Mouse (Mus musculus): ENCODE measurements around the gene Lin7a. TPM values are rescaled to one million over a fixed set of nuclear protein-coding genes. Genes with fewer than 3 reads are reported as not detected.

Lin7a gene
- polyA plus RNA-seq, 1 experiment from 2014 or later, result 37.0 TPM

DNA sequence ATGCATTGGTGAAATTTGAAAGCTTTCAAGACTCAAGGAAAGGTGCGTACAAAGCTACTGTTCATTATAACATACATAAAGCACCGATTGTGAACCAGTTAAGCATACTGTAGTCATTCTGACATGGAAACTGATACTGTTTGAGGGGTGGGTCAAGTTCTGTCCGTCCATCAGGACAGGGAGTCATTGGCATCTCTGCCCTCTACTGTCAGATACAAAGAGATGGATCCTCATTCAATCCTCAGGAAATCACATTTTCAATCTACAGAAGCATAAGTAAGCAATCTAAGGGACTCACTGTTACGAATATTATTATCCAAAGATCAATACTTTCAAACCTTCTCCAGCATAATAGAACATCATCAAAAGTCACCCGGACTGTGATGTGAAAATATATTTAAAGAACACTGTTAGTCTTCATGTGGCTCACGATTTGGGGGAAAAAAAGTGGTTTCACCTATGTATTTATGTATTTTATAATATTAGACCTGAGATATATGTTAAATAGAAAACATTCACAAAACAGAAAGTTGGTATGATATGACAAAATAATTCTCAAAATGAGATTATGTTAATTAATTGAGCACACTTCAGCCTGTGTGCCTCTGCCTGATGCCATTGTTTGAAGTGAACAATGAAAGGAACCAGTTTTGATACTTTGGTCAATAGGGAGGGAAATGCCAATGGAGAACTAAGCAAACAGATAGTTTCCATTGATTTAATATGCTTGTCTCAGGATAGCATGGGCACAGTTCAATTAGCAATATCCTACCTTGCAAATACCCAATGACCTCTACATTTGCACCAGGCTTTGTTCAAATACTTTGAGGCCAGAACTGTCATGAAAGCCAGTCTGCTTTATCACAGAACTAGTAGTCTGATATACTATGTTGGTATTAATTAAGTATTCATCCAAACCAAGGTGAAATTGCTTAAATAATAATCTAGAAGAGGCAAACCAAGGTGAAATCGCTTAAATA, 36.8 kb upstream of the Lin7a start:
- no peak overlapping the region for H3K27ac ChIP-seq (replicated peaks; ENCODE audit: low read depth, low read length)
- no peaks in the 10 kb centered on the region for H3K4me1 ChIP-seq (ENCODE audit: control insufficient read depth, insufficient read depth, low read length)
- DNase-seq, result no peak
- no peak overlapping the region for H3K4me2 ChIP-seq (ENCODE audit: low read length)
- H3K4me3 ChIP-seq (replicated peaks; ENCODE audit: low read depth, low read length), result no peak overlapping the region
- H3K9ac ChIP-seq (replicated peaks; ENCODE audit: low read length), result no peak overlapping the region
- no peaks in the 10 kb centered on the region for H3K36me3 ChIP-seq (ENCODE audit: control insufficient read depth, insufficient read depth, low read length)
- H3K9me3 ChIP-seq (ENCODE audit: control insufficient read depth, low read length), result no peaks in the 10 kb centered on the region
- H3K27me3 ChIP-seq (ENCODE audit: control insufficient read depth, insufficient read depth, low read length), result no peaks in the 10 kb centered on the region
- ATAC-seq (ENCODE audit: low FRiP score, low TSS enrichment), result no peak
- WGBS, result 82% methylated on average over 7 of the region's 7 CpGs

DNA sequence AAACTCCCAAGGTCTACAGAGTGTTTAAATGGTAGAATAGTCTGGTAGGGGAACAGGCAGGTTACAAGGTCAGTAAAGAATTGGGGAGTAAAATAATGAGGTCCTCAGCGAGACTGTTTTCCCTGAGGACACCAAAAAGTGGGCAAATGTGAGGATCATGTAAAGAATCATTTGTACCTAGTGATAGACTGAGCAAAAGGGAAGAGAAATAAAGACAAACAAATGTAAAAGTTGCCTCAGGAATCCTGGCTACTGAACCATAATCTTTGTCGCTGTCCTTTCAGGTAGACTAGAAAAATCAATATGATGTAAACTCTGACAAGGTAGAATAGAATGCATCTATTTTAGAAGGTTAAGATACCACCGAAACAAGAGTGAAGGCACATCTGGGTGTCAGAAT, 36.0 kb upstream of the Lin7a start:
- Histone ChIP-seq H3K4me1 (ENCODE audit: control insufficient read depth, insufficient read depth, low read length) (no peaks in the 10 kb centered on the region), H3K36me3 (ENCODE audit: control insufficient read depth, insufficient read depth, low read length) (no peaks in the 10 kb centered on the region), H3K27me3 (ENCODE audit: control insufficient read depth, insufficient read depth, low read length) (no peaks in the 10 kb centered on the region), H3K9ac (replicated peaks; ENCODE audit: low read length) (no peak overlapping the region), H3K27ac (replicated peaks; ENCODE audit: low read depth, low read length) (no peak overlapping the region), H3K4me2 (ENCODE audit: low read length) (no peak overlapping the region), H3K4me3 (replicated peaks; ENCODE audit: low read depth, low read length) (no peak overlapping the region), H3K9me3 (ENCODE audit: control insufficient read depth, low read length) (no peaks in the 10 kb centered on the region)
- DNase-seq, result no peak
- WGBS, result 87% methylated on average over 3 of the region's 3 CpGs
- ATAC-seq (ENCODE audit: low FRiP score, low TSS enrichment), result no peak

DNA sequence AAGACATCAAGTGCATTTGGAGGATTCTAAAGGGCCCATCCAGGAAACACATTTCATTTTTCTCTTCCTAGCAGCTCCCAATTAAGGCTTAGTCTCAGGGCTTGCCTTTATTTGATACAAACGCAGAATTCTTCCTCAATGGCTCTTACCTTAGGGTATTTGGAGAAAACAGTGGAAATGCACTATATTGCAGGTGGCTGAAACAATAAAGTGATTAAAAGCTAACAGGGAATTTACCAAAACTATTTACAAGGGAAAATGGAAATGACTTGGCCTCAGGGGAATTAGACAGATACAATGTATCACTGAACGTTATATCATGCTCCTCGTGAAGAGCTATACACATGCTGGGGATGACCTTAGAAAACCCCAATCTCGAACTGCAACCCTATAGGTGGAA, 35.3 kb upstream of the Lin7a start:
- H3K4me2 ChIP-seq (ENCODE audit: low read length), result no peak overlapping the region
- no peaks in the 10 kb centered on the region for H3K36me3 ChIP-seq (ENCODE audit: control insufficient read depth, insufficient read depth, low read length)
- no peak overlapping the region for H3K27ac ChIP-seq (replicated peaks; ENCODE audit: low read depth, low read length)
- DNase-seq (no peak), ATAC-seq (ENCODE audit: low FRiP score, low TSS enrichment) (no peak)
- no peaks in the 10 kb centered on the region for H3K27me3 ChIP-seq (ENCODE audit: control insufficient read depth, insufficient read depth, low read length)
- H3K4me3 ChIP-seq (replicated peaks; ENCODE audit: low read depth, low read length), result no peak overlapping the region
- no peak overlapping the region for H3K9ac ChIP-seq (replicated peaks; ENCODE audit: low read length)
- no peaks in the 10 kb centered on the region for H3K4me1 ChIP-seq (ENCODE audit: control insufficient read depth, insufficient read depth, low read length)
- H3K9me3 ChIP-seq (ENCODE audit: control insufficient read depth, low read length), result no peaks in the 10 kb centered on the region
- whole genome bisulfite sequencing, result 77% methylated on average over 4 of the region's 4 CpGs

DNA sequence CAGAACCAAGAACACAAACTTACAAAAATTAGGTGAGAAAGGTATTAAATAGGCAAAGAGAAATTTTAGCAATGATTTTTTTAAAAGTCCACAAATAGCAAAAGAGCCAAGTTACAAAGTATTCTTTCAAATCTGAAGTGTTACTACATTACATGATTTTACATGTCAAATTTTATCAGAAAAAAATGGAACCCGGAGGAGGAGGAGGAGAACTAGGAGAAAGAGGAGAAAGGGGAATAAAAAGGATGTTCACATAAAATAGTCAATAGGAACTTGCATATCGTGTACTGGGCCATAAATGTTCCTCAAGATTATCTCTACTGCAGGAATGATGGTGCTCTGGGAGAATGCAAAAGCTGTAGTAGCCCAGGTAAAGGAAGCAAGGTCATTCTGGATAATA, 34.4 kb upstream of the Lin7a start:
- H3K9me3 ChIP-seq (ENCODE audit: control insufficient read depth, low read length), result no peaks in the 10 kb centered on the region
- 91% methylated on average over 2 of the region's 2 CpGs for WGBS
- no peaks in the 10 kb centered on the region for H3K27me3 ChIP-seq (ENCODE audit: control insufficient read depth, insufficient read depth, low read length)
- H3K4me1 ChIP-seq (ENCODE audit: control insufficient read depth, insufficient read depth, low read length), result no peaks in the 10 kb centered on the region
- H3K36me3 ChIP-seq (ENCODE audit: control insufficient read depth, insufficient read depth, low read length), result no peaks in the 10 kb centered on the region
- H3K4me2 ChIP-seq (ENCODE audit: low read length), result no peak overlapping the region
- H3K4me3 ChIP-seq (replicated peaks; ENCODE audit: low read depth, low read length), result no peak overlapping the region
- ATAC-seq (ENCODE audit: low FRiP score, low TSS enrichment) (no peak), DNase-seq (no peak)
- H3K9ac ChIP-seq (replicated peaks; ENCODE audit: low read length), result no peak overlapping the region
- no peak overlapping the region for H3K27ac ChIP-seq (replicated peaks; ENCODE audit: low read depth, low read length)

DNA sequence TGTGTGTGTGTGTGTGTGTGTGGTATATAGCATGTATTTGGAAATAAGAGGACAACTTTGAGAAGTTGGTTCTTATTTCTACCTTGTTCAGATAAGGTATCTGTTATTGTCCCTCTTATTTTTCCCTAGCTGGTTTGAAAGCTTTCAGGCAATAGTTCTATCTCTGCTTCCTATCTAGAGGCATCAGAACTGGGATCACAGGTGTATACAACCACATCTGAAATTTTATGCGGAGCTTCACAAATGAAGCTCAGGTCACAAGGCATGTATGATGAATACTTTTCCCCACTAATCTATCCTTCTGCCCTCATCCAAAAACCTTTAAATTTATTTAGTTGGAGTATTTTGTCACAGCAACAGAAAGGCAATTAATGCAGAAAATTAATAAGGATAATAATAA, 33.8 kb upstream of the Lin7a start:
- H3K9ac ChIP-seq (replicated peaks; ENCODE audit: low read length), result no peak overlapping the region

DNA sequence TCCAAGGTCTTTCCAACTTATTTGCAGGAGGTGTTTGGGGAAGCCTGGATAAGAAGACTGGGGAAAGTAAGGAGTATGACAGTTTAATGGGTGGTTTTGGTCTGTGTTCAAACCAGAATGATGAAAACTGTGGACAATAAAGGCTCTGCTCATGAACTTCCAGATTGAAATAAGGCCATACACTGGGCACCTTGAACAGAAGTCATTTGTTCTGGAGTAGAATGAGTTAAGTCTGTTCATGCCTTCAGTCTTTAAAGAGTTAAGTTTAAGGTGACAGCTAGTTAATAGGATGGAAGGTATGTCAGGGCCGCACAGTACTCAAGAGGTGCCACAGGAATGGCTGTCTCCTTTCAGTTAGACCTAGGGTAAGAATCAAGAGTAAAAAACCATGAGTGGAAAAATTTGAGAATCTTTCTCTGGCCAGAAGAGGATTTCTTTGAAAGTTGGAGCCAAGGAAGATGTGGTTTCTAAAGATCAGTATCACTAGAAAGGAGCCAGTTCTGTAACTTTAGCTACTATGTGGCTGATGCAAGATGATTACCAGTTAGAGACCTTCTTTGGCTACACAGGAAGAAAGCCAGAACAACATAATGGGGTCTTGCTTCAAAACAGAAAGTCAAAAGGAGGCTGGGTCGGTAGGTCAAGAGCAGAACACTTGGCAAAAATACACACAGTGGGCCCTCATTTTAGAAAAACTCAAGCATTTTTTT, 33.2 kb upstream of the Lin7a start:
- DNase-seq (no peak), ATAC-seq (ENCODE audit: low FRiP score, low TSS enrichment) (no peak)
- Histone ChIP-seq H3K4me2 (ENCODE audit: low read length) (no peak overlapping the region), H3K4me1 (ENCODE audit: control insufficient read depth, insufficient read depth, low read length) (no peaks in the 10 kb centered on the region), H3K4me3 (replicated peaks; ENCODE audit: low read depth, low read length) (no peak overlapping the region), H3K9ac (replicated peaks; ENCODE audit: low read length) (no peak overlapping the region), H3K9me3 (ENCODE audit: control insufficient read depth, low read length) (no peaks in the 10 kb centered on the region), H3K27me3 (ENCODE audit: control insufficient read depth, insufficient read depth, low read length) (no peaks in the 10 kb centered on the region), H3K36me3 (ENCODE audit: control insufficient read depth, insufficient read depth, low read length) (no peaks in the 10 kb centered on the region), H3K27ac (replicated peaks; ENCODE audit: low read depth, low read length) (no peak overlapping the region)
- WGBS, result 78% methylated on average over 2 of the region's 2 CpGs

More for the DNA sequence above, 33.8 kb upstream of the Lin7a start:
- 93% methylated on average over 1 of the region's 1 CpGs for WGBS
- no peaks in the 10 kb centered on the region for H3K4me1 ChIP-seq (ENCODE audit: control insufficient read depth, insufficient read depth, low read length)
- H3K4me3 ChIP-seq (replicated peaks; ENCODE audit: low read depth, low read length), result no peak overlapping the region
- DNase-seq (no peak), ATAC-seq (ENCODE audit: low FRiP score, low TSS enrichment) (no peak)
- no peak overlapping the region for H3K27ac ChIP-seq (replicated peaks; ENCODE audit: low read depth, low read length)
- no peak overlapping the region for H3K4me2 ChIP-seq (ENCODE audit: low read length)
- H3K27me3 ChIP-seq (ENCODE audit: control insufficient read depth, insufficient read depth, low read length), result no peaks in the 10 kb centered on the region
- no peaks in the 10 kb centered on the region for H3K9me3 ChIP-seq (ENCODE audit: control insufficient read depth, low read length)
- H3K36me3 ChIP-seq (ENCODE audit: control insufficient read depth, insufficient read depth, low read length), result no peaks in the 10 kb centered on the region

DNA sequence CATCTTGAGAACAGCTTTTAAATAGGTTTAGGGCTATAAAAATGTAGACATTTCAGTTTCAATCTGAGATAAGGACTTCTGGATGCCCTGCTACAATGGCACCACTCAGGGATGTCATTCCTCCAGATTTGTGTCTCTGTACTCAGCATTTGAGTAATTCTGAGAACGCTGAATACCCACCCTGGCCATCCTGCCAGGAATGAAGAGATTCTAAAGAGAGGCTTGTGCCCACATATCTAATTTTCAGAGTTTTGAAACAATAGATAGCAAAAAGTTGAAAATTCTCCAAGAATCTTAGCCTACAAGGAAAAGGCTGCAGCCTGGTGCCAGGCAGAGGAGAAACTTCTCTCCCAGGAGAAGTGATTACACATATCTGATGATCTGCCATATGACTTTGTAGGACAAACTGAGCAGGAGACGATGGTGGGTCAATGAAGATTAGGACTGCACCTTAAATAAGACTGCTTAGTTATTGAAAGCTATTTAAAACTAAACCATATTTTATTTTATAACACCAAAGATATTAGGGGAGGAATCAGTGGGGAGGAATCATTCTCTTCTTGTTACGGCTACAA, 32.5 kb upstream of the Lin7a start:
- no peaks in the 10 kb centered on the region for H3K36me3 ChIP-seq (ENCODE audit: control insufficient read depth, insufficient read depth, low read length)
- no peaks in the 10 kb centered on the region for H3K27me3 ChIP-seq (ENCODE audit: control insufficient read depth, insufficient read depth, low read length)
- ATAC-seq (ENCODE audit: low FRiP score, low TSS enrichment) (no peak), DNase-seq (no peak)
- no peak overlapping the region for H3K4me3 ChIP-seq (replicated peaks; ENCODE audit: low read depth, low read length)
- 73% methylated on average over 3 of the region's 3 CpGs for WGBS
- H3K9me3 ChIP-seq (ENCODE audit: control insufficient read depth, low read length), result no peaks in the 10 kb centered on the region
- H3K9ac ChIP-seq (replicated peaks; ENCODE audit: low read length), result no peak overlapping the region
- no peaks in the 10 kb centered on the region for H3K4me1 ChIP-seq (ENCODE audit: control insufficient read depth, insufficient read depth, low read length)
- H3K27ac ChIP-seq (replicated peaks; ENCODE audit: low read depth, low read length), result no peak overlapping the region
- H3K4me2 ChIP-seq (ENCODE audit: low read length), result no peak overlapping the region

DNA sequence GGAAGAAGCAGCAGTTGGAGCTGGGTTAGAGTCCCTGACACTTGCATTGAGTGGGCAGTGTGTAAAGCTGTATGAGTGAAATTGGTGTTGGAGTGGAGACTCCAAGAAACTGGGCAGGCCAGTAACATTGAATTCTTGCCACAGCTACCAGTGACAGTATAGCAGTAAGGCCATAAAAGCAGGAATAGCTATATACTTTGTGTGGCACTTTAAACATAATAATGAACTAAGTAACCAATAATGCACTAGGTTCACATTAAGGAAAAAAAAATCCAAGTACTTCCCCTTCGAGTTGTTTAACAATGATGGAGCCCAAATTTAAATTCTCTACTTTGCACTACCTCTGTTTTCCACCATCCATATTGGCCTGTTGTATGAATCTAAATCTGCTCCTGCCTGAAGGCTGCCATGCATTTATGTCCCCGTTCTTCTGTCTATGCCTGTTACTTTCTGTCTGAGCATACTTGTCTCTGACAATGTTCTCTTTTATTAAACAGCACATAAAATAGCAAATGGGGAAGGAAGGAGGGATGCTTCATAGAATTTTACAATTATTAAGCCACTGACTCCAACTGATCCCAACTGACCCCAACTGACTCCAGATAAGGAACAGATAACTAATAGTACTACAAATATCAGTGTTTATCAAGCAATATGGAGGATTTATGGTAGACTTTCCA, 31.7 kb upstream of the Lin7a start:
- Histone ChIP-seq H3K4me1 (ENCODE audit: control insufficient read depth, insufficient read depth, low read length) (no peaks in the 10 kb centered on the region), H3K27me3 (ENCODE audit: control insufficient read depth, insufficient read depth, low read length) (no peaks in the 10 kb centered on the region), H3K27ac (replicated peaks; ENCODE audit: low read depth, low read length) (no peak overlapping the region), H3K4me3 (replicated peaks; ENCODE audit: low read depth, low read length) (no peak overlapping the region), H3K4me2 (ENCODE audit: low read length) (no peak overlapping the region), H3K36me3 (ENCODE audit: control insufficient read depth, insufficient read depth, low read length) (no peaks in the 10 kb centered on the region), H3K9ac (replicated peaks; ENCODE audit: low read length) (no peak overlapping the region), H3K9me3 (ENCODE audit: control insufficient read depth, low read length) (no peaks in the 10 kb centered on the region)
- DNase-seq (no peak), ATAC-seq (ENCODE audit: low FRiP score, low TSS enrichment) (no peak)
- 84% methylated on average over 2 of the region's 2 CpGs for WGBS
